Mouse (Mus musculus) brain, embryonic 14.5 days (tissue): Measurements from ENCODE around the gene Rims1.

Source experiments
- CTCF ChIP-seq: fragments of 200-500 bp; IDR thresholded peaks from 2 replicates; pipeline ENCODE4 v1.5.1; 2012; ENCODE audit warnings: inconsistent platforms, mild to moderate bottlenecking, moderate library complexity, borderline replicate concordance; ENCODE audit not compliant: insufficient read depth, insufficient read length; ENCODE audit errors: extremely low read depth
- POLR2A ChIP-seq: fragments of 200-500 bp; IDR thresholded peaks from 2 replicates; pipeline ENCODE4 v1.6.1; 2012; ENCODE audit warnings: mild to moderate bottlenecking, inconsistent platforms, borderline replicate concordance; ENCODE audit not compliant: poor library complexity, insufficient read depth, insufficient read length, severe bottlenecking; ENCODE audit errors: extremely low read depth

DNA sequence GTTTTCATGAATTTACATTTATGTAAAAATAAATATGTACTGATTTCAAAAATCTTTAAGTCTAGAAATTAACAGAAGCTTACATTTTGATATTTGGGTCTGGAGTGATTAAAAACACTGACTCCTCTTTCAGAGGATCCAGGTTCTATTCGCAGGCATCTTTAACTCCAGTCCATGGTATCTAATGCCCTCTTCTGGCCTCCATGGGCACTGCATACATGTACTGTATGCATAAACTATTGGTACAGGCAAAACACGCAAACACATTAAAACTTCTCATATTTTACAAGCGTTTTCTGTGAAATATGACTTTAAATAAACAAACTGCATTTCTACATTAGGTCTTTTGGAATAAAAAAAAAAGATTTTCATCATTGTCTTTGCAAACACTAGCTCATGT is 419.4 kb downstream of the Rims1 start:
- peak; percentile 41; the same call in 1 of the 2 replicates for TF ChIP-seq CTCF
- TF ChIP-seq POLR2A: no peak
